Mouse (Mus musculus) forebrain, embryonic 16.5 days (tissue): ENCODE results near the gene Dync1i2. TPM values are rescaled to one million over a fixed set of nuclear protein-coding genes. Genes with fewer than 3 reads are reported as not detected.

Source experiments
- ATAC-seq: fragments of 200-750 bp; cut with Nextera tagmentation; 2 replicates; pipeline ENCODE4 v1.8.0; 2017; ENCODE audit warnings: mild to moderate bottlenecking, moderate library complexity
- H3K27ac ChIP-seq: fragments of 300-500 bp; sonication (generic); 2 replicates; pipeline ENCODE4 v1.5.1; 2014; ENCODE audit warnings: low read length, control low read depth
- H3K27me3 ChIP-seq: fragments of 300-500 bp; sonication (generic); replicated peaks from 2 replicates; pipeline ENCODE4 v1.6.1; 2014; ENCODE audit warnings: low read length; ENCODE audit not compliant: control insufficient read depth, insufficient read depth
- H3K36me3 ChIP-seq: fragments of 300-500 bp; sonication (generic); 2 replicates; pipeline ENCODE4 v1.6.1; 2014; ENCODE audit not compliant: control insufficient read depth, insufficient read depth
- H3K4me1 ChIP-seq: fragments of 300-500 bp; sonication (generic); replicated peaks from 2 replicates; pipeline ENCODE4 v1.6.1; 2014; ENCODE audit warnings: low read length; ENCODE audit not compliant: control insufficient read depth, insufficient read depth
- H3K4me2 ChIP-seq: fragments of 300-500 bp; sonication (generic); 2 replicates; pipeline ENCODE4 v1.6.1; 2014; ENCODE audit warnings: mild to moderate bottlenecking, low read length, control low read depth
- H3K4me3 ChIP-seq: fragments of 300-500 bp; sonication (generic); replicated peaks from 2 replicates; pipeline ENCODE4 v1.5.1; 2014; ENCODE audit warnings: mild to moderate bottlenecking, low read length, control low read depth
- H3K9ac ChIP-seq: fragments of 300-500 bp; sonication (generic); replicated peaks from 2 replicates; pipeline ENCODE4 v1.6.1; 2014; ENCODE audit warnings: low read depth, low read length, control low read depth
- H3K9me3 ChIP-seq: fragments of 300-500 bp; sonication (generic); 2 replicates; pipeline ENCODE4 v1.6.1; 2016; ENCODE audit warnings: low read length; ENCODE audit not compliant: control insufficient read depth
- WGBS: fragments of 180-500 bp; shearing (Covaris S2); extraction: QIAGEN DNeasy Blood & Tissue Kit; methylation state at CpG from one replicate; pipeline ENCODE4 v1.1.7; 2014; 5-methylcytosine and 5-hydroxymethylcytosine counted together
- polyA plus RNA-seq: library from polyadenylated mRNA; unstranded; fragments of >200 nt; fragmentation: Nextera tagmentation; extraction: Ambion mirVana; gene quantifications from 2 replicates; pipeline ENCODE4 v1.2.1, GENCODE M21; 2015

The Dync1i2 gene
- polyA plus RNA-seq, 1 experiment from 2014 or later = 189 TPM

DNA sequence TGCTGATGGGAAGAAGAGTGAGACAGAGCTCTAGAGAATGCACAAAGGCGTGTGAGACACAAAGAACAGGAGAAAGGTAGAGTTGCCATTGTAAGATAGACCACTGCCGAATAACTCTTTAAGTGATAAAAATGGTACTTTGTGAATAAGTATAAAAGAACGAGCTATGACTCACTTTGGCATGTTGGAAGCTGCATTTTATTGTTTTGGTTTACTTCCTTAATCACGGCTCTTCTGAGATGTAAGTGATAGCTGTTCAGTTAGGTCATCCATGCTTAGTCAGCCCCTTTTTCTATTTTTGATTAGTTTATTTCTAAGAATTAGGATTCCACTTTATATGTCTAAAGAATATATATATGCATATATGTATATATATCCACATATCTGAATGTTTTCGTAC lies 20.4 kb downstream of the Dync1i2 start:
- Histone ChIP-seq H3K4me1 (no peaks in the 10 kb centered on the region), H3K9ac (no peak overlapping the region), H3K27ac (no peak overlapping the region), H3K4me2 (no peak overlapping the region), H3K4me3 (no peak overlapping the region), H3K36me3 (peaks cover 9% of the 10 kb centered on the region), H3K27me3 (no peaks in the 10 kb centered on the region), H3K9me3 (no peaks in the 10 kb centered on the region)
- ATAC-seq = no peak
- WGBS = 87% methylated on average over 5 of the region's 5 CpGs

DNA sequence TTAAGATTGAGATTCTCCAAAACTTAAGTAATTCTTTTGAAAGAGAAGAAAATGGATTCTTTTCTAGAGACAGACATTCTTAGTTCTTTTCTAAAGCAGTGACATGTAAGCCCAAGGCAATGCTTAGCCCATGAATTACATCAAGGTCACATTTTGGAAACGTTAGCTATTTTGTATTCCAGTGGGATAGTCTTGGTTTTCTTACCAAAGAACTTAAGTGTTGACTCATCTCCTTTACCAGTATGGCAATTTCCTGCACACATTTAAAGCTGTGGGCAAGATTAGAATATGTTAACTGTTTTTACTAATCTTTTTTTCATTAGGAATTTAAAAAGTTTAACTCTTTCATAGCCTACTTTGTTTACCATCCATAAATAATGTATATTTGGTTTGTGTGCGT lies 21.5 kb downstream of the Dync1i2 start:
- Histone ChIP-seq H3K4me2 (no peak overlapping the region), H3K27ac (no peak overlapping the region), H3K4me1 (no peaks in the 10 kb centered on the region), H3K9me3 (no peaks in the 10 kb centered on the region), H3K9ac (no peak overlapping the region), H3K36me3 (peaks cover 11% of the 10 kb centered on the region), H3K4me3 (no peak overlapping the region), H3K27me3 (no peaks in the 10 kb centered on the region)
- WGBS = 60% methylated on average over 2 of the region's 2 CpGs
- no peak for ATAC-seq

DNA sequence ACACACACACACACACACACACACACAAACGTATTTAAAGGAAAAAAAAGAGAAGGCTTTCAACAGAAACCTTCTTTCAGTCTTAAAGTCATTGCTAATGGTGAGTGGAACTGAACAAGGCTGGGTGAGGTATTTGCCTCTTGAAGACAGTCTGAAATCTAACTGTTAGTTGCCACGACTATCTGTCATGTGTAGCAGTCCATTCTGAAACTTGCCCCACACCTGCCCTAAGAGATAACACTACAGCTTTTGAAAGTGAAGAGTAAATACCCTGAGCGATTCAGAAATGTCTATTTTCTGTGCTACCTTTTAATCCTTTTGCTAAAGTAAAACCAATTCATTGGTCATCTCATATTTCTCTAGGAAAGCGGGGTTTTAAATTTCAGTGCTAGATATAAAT lies 23.9 kb downstream of the Dync1i2 start:
- no peak overlapping the region for H3K4me2 ChIP-seq
- WGBS = 93% methylated on average over 4 of the region's 4 CpGs
- H3K36me3 ChIP-seq = peaks cover 14% of the 10 kb centered on the region
- H3K9me3 ChIP-seq = no peaks in the 10 kb centered on the region
- no peak for ATAC-seq
- H3K4me1 ChIP-seq = no peaks in the 10 kb centered on the region
- no peak overlapping the region for H3K27ac ChIP-seq
- H3K27me3 ChIP-seq = no peaks in the 10 kb centered on the region
- H3K9ac ChIP-seq = no peak overlapping the region
- no peak overlapping the region for H3K4me3 ChIP-seq

DNA sequence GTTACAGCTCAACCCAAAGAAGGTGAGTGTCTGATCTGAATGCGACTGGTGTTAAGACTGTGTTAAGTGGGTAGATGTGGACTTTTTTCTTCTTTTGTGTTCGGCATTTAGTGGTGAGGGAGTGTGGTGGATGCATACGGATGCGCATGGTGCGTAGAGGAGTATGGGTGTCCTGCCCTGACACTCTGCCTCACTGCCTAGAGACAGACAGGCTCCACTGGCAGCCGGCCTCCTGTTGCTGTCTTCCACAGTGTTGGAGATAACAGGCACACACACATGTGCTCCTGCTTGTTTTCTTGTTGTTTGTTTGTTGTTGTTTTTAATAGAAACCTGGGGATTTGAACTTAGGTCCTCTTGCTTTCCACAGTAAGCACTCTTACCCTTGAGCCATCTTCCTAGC lies 24.5 kb downstream of the Dync1i2 start:
- no peak overlapping the region for H3K4me3 ChIP-seq
- no peaks in the 10 kb centered on the region for H3K27me3 ChIP-seq
- no peak overlapping the region for H3K9ac ChIP-seq
- no peak overlapping the region for H3K27ac ChIP-seq
- H3K4me2 ChIP-seq = no peak overlapping the region
- WGBS = 95% methylated on average over 6 of the region's 6 CpGs
- no peaks in the 10 kb centered on the region for H3K4me1 ChIP-seq
- H3K36me3 ChIP-seq = peaks cover 14% of the 10 kb centered on the region
- no peak for ATAC-seq
- H3K9me3 ChIP-seq = no peaks in the 10 kb centered on the region

DNA sequence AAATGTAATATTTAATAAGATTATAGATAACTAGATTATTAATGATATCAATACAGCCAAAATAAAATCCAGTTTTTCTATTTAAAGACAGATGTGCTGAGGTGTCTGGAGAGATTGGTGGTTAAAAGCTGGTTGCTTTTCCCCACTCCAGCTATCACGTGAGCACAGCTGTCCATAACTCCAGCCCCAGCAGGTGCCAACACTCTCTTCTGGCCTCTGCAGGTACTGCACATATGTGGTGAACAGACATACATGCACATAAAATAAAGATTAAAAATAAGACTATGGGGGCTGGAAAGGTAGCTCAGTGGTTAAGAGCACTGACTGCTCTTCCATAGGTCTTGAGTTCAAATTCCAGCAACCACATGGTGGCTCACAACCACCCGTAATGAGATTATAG lies 30.0 kb downstream of the Dync1i2 start:
- H3K9me3 ChIP-seq = no peaks in the 10 kb centered on the region
- H3K27ac ChIP-seq = no peak overlapping the region
- no peak overlapping the region for H3K4me3 ChIP-seq
- H3K4me1 ChIP-seq = peaks cover 28% of the 10 kb centered on the region
- no peak overlapping the region for H3K9ac ChIP-seq
- H3K36me3 ChIP-seq = peaks cover 8% of the 10 kb centered on the region
- no peak for ATAC-seq
- H3K4me2 ChIP-seq = no peak overlapping the region
- H3K27me3 ChIP-seq = no peaks in the 10 kb centered on the region
- 91% methylated on average over 2 of the region's 2 CpGs for WGBS

DNA sequence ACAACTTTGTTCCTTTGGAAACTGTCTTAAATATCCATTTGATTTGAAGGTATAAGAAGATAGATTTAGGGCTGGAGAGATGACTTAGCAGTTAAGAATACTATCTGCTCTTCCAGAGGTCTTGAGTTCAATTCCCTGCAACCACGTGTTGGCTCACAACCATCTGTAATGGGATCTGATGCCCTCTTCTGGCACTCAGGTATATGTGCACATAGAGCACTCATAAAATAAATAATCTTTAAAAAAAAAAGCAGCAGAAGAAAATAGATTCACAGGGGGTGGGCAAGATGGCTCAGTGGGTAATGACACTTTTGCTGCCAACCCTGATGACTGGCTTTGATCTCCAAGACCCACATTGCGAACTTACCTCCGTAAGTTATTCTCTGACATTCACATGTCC lies 30.7 kb downstream of the Dync1i2 start:
- Histone ChIP-seq H3K36me3 (peaks cover 8% of the 10 kb centered on the region), H3K27ac (no peak overlapping the region), H3K9me3 (no peaks in the 10 kb centered on the region), H3K4me1 (peaks cover 28% of the 10 kb centered on the region), H3K9ac (no peak overlapping the region), H3K4me3 (no peak overlapping the region), H3K4me2 (no peak overlapping the region), H3K27me3 (no peaks in the 10 kb centered on the region)
- WGBS = 91% methylated on average over 3 of the region's 3 CpGs
- ATAC-seq = no peak

DNA sequence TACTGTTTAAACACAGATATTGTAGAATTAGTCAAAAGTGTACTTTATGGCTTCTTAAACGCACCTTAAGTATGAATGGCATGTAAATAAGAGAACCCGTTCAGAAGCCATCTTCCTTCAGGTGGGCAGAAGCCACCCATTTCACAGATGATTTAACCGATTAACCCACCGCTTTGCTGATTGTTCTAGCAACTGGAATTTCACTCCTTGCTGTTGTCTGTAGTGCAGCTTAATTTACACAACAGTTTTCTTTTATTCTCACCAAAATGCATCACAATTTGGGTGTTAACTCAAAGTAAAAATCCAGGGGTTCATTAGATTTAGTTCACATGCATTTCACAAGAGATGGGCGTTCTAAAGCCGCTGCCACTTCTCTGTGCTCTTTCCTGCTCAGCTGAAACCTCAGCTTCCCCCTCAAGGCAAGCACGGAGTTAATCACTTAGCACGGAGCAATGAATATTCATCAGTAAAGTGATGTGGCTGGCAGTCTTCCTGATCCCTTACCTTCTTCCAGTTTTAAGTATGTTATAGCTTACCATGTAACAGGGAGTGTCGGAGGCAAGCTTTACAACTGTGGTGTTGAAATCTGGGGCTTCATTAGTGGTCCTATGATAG lies 31.7 kb downstream of the Dync1i2 start:
- Histone ChIP-seq H3K36me3 (peaks cover 10% of the 10 kb centered on the region), H3K9me3 (no peaks in the 10 kb centered on the region), H3K27ac (no peak overlapping the region), H3K4me3 (no peak overlapping the region), H3K4me1 (peaks cover 28% of the 10 kb centered on the region), H3K27me3 (no peaks in the 10 kb centered on the region), H3K4me2 (no peak overlapping the region), H3K9ac (no peak overlapping the region)
- 35% methylated on average over 9 of the region's 9 CpGs for WGBS
- peak; percentile 37; the same call in 1 of the 2 replicates for ATAC-seq

DNA sequence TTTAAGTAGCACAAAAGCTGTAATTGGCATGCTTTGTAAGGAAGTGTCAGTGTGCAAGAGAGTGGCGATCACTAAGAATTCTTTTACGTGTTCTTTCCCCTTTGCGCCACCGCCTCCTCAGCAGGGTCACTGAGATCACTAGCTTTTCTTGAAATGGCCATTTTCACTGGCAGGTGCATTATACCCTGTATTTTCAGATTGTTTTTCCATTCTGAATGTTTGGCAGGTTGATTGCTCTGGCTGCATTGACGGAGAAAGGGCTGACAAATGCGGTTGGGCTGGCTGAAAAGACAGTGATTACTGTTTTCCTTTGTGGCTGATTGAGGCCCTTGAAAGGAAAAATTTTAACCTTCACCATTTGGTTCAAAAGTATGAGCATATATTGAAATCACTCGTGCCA lies 33.3 kb downstream of the Dync1i2 start:
- H3K4me2 ChIP-seq = 0 out of 2 replicates have a peak overlapping the region, but pooled peaks have one; percentile 4
- no peaks in the 10 kb centered on the region for H3K9me3 ChIP-seq
- H3K4me1 ChIP-seq = peaks cover 28% of the 10 kb centered on the region
- peak; percentile 70 for ATAC-seq
- no peak overlapping the region for H3K4me3 ChIP-seq
- H3K27ac ChIP-seq = peak overlapping the region; percentile 87
- H3K36me3 ChIP-seq = peaks cover 17% of the 10 kb centered on the region
- no peak overlapping the region for H3K9ac ChIP-seq
- 17% methylated on average over 7 of the region's 7 CpGs for WGBS
- H3K27me3 ChIP-seq = no peaks in the 10 kb centered on the region

DNA sequence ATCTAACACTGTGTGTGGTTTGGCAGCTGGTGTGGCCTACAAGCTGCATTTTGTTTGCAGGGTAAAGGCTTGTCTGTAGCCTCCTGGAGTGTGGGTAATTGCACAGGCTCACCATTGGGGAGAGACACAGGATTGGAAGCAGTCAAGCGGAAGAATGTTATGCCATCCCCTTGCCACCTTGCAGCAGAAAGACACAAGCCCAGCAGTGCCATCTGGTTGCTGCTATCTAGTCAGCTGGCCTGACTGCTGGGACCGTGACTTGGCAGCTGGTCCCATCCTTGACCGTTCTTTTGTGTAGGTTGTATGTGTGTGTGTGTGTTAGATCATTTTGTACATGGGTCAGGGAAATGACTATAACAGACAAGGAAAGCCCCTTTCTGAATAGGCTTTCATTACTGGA lies 33.9 kb downstream of the Dync1i2 start:
- peaks cover 22% of the 10 kb centered on the region for H3K36me3 ChIP-seq
- no peaks in the 10 kb centered on the region for H3K9me3 ChIP-seq
- peaks cover 28% of the 10 kb centered on the region for H3K4me1 ChIP-seq
- H3K9ac ChIP-seq = no peak overlapping the region
- peak overlapping the region; percentile 87 for H3K27ac ChIP-seq
- no peaks in the 10 kb centered on the region for H3K27me3 ChIP-seq
- no peak overlapping the region; the same call in 1 of the 2 replicates for H3K4me2 ChIP-seq
- WGBS = 13% methylated on average over 3 of the region's 3 CpGs
- H3K4me3 ChIP-seq = no peak overlapping the region
- ATAC-seq = peak; percentile 90

DNA sequence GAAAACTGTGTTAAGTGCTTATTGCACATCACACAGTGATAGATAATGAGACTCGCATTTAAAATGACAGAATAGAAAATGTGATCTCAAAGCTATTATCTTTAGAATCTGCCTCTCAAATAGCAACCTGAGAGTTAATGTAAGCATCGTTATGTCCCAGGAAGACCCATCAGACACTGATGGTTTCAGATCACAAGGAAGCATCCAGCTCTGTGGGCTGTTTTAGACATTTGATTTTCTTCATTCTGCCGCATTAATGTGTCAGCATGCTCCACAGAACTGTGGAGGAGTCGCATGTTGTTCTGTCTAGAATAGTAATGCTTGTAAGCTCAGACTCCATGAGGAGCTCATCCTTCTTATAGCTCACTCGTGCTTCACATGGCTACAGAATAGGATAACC lies 34.6 kb downstream of the Dync1i2 start:
- peak overlapping the region; percentile 64 for H3K27ac ChIP-seq
- no peak overlapping the region for H3K9ac ChIP-seq
- no peak overlapping the region for H3K4me3 ChIP-seq
- no peak overlapping the region for H3K4me2 ChIP-seq
- no peaks in the 10 kb centered on the region for H3K27me3 ChIP-seq
- no peaks in the 10 kb centered on the region for H3K9me3 ChIP-seq
- peaks cover 27% of the 10 kb centered on the region for H3K36me3 ChIP-seq
- WGBS = 70% methylated on average over 5 of the region's 5 CpGs
- peaks cover 28% of the 10 kb centered on the region for H3K4me1 ChIP-seq
- no peak for ATAC-seq
